Mouse (Mus musculus) cerebellum, postnatal 25 days (tissue): ENCODE measurements around the gene Cnot2.

Experiments used
- DNase-seq, 2 experiments: peaks; one replicate each; pipeline ENCODE4 v3.0.0; 2021; ENCODE audit warnings: mixed read lengths in 2 of 2

Gene Cnot2

DNA sequence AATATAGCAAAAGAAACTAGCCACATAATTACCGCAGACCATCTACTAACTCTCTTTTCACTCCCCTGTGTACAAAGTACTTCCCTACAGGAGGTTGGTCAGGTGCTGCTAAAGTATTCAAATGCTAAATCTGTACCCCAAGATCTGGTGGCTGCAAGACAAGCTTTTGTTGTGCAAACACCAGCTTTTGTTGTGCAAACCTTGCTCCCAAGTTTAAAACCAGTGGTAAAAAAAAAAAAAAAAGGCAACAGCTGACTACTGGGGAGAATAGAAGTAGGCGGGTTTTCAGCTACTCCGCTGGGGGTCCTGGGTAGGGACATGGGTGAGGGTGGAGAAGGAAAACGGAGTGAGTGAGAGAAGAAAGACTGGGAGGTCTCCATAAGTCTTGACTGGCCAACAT lies 19.1 kb downstream of the Cnot2 start:
- peak in 1 of 2 experiments; percentile 35 for DNase-seq

DNA sequence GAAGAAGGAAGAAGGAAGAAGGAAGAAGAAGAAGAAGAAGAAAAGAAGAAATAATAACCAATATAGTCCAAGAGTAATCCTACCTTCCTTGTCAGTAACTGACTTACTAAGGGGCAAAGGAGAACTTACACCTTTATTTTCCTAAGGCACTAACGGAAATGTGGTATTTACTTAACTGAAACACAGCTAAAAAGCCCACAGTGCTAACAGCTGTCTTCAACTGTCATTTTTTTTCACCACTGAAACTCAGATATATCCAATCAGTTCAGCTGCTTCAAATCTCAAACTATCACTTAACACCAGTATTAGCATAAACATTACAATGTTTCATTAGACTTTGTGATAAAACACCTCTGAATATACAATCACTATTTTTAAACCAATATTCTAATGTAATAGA lies 22.1 kb downstream of the Cnot2 start:
- DNase-seq, result no peak

DNA sequence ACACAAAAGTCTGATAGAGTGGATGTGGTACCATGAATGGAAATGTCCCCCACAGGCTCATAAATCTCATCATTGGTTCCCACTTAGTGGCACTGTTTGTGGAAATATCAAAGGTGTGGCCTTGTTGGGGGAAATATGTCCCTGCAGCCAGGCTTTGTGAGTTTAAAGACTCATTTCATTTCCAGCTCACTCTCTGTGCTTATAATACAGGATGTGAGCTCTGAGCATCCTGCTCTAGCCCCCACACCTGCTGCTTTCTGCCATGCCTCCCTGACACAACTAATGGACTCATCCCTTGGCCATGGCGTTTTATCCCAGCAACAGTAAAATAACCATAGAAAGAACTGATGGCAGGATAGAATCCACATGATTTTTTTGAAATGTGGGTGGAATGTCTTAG lies 24.1 kb downstream of the Cnot2 start:
- no peak for DNase-seq

DNA sequence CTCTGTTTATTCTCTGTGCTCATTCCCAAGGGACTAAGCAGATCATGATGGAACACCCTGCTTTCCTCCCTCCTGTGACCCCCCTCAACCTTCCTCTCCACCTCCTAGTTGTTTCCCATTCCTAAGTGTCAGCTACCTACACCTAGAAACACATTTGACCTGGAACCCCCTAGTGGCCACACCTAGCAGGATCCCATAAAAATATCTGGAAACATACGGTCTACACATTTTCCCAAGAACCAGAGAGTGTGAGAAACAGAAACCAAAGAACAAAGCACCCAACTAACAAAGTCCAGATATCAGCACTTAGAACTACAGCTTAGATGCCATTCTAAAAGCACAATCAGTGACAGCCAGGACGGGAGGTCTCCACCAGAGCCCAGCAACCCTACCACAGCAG lies 26.9 kb downstream of the Cnot2 start:
- peak in 1 of 2 experiments; percentile 23 for DNase-seq

DNA sequence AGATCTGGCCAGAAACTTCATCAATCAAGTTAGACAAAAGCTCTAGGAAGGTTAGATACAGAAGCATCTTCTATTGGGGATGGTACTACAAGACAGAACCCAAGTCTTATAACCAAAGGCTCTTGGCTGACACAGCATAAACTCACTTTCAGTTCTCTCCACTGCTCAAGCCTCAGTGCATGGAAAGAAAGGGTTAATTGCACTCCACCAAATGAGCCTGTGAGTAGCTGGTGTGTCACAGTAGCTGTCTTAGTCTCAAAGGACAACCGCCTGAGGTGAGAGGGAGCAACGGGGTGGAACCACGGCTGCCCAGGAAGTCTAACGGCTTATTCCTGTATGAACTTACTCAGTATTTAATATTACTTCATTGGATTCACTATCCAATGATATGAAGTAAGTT lies 33.4 kb downstream of the Cnot2 start:
- DNase-seq, result no peak

DNA sequence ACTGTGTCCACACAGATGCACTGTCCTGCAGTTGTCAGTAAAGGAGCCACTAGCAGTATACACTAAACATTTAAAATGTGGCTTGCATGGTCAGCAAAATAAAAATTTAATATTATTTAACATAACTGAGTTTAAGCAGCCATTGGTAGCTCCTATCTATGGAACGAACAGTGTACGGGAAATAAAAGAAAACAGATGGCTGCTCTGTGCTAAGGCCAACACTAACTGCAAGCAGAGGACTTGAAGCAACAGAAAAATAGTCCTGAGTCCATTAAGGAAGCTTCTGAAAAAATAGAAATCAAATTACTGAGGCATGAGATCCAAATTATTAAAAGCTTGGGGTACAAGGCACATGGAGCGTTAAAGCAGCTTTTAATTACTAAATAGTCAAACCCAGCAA lies 35.1 kb downstream of the Cnot2 start:
- no peak for DNase-seq

DNA sequence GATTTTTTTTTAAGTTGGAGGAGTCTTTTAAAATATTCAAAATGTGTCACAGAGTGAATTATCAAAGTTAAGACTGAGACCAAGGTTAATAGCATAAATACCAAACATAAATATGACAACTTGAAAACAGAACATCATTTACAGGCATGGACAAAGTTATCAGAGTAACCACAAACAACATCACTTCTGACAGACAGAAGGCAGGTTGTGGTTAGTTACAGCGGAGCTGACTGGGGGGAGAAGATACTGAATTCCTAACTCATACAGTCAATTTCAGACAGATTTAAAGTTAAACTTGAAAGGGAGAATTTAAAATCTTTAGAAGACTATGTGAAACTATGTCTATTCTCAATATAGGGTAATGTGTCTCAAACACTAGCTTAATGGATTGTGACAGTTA lies 38.2 kb downstream of the Cnot2 start:
- no peak for DNase-seq

DNA sequence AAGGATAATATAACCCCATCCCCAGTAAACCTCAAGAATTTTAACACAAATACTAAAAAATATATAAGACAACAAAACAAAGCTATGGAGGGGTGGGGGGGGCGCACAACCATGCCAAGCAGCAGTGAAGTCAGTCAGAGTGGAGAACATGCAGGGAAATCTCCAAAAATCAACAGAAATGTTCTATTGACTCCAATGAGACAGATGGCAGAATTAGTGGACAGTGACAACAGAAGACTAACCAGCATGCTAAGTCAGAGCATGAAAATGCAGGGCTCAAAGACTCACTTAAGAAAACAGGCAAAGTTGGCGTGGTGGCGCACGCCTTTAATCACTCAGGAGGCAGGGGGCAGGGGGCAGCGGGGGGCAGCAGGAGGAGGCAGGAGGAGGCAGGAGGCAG lies 40.6 kb downstream of the Cnot2 start:
- peak in 1 of 2 experiments; percentile 29 for DNase-seq

DNA sequence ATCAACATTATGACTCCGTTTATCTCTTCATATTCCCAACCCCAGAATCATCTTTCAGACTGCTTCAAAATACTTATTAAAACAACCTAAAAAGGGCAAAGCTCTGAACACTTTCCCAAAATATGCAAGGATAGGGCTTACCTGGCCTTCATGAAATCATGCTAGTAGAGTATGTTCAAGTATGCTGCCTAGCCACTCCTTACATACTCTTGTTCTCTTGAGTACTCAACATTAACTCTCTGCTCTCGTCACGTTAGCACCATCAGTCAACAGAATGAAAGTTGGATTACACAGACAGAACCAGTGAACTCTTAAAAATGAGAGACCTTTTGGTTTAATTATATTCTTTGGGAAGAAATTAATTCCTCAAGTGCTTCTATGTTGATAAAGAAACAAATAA lies 43.8 kb downstream of the Cnot2 start:
- no peak for DNase-seq

DNA sequence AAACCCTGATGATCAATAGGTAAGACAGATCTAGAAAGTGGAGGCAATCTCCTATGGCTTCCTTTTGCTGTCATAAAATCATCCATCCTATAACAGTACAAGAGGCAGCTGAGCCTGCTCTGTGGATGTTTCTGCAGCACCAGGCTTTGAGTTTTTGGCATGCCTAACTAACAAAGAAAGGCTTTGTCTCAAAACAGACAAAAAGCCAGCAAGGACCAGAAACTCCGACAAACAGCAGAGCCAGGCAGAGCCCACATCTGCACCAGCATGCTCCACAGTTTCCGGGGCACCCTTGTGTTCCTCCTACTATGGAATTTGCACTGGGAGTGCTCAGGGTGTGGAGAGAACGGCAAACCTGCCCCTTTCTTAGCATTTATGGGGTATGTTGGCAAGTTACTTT lies 47.0 kb downstream of the Cnot2 start:
- no peak for DNase-seq

DNA sequence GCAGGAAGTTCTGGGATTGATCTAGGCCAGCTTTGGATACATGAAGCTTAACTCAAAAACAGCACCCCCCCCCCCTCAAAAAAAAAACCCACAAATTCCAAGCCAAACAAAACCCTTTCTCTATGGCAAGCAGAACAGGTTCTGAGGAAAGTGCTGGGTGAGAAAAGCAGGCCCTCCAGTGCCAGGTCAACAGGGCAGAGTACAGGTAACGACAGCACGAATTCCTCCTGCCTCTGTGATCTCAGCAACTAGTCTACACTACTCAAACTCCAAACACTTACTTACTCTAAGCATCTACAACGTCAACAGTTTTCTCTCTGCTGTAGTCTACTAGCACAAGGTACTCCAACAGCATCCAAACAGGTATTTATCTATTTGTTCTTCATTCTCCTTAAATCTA lies 48.8 kb downstream of the Cnot2 start:
- no peak for DNase-seq

DNA sequence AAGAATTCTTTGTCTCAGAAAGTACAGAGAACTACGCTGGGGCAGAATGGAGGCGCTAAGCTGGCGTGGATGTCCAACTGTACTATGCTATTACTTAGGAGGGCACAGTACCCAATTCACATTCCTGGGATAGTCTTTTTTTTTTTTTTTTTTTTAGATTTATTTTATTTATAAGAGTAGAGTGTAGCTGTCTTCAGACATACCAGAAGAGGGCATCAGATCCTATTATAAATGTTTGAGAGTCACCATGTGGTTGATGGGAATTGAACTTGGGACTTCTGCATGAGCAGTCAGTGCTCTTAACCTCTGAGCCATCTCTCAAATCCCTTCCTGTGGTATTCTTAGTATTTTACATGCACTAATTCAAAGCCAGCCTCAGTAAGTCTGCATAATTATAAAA lies 50.2 kb downstream of the Cnot2 start:
- DNase-seq, result no peak

DNA sequence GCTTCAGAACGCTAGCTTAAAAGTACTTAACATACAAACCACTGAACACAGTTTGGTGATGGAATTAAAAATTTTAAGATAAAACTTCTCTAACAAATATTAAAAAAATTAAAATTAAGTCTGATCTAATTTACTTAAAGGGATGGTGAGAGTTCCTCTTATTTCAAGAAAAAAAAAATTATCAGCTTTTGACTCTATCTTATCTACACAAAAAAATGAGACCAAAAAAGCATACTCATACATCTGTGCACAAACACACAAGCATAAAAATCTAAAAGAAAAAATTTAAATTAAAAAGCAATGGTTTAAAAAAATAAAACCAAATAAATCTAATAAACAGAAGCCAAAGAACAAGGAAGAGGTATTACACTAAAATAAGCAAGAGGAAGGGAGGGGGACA lies 61.7 kb downstream of the Cnot2 start:
- no peak for DNase-seq

DNA sequence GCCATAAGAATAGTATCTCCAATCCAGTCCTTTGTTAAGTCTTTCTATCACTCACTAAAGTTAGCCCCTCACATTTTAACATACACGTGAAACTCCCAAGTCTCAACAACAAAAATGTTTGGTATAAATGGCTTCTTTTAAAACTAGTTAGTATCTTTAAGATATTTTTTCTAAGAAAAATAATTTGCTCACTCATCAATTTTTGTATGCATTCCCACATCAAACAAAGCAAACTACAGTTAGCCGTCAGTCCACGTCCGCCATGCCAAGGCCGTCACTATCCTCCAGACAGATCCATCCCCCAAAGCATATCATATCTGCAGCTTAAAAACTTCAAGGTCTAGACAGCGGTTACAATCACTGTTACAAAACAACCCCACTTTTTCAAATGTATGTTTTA lies 65.7 kb downstream of the Cnot2 start:
- no peak for DNase-seq

DNA sequence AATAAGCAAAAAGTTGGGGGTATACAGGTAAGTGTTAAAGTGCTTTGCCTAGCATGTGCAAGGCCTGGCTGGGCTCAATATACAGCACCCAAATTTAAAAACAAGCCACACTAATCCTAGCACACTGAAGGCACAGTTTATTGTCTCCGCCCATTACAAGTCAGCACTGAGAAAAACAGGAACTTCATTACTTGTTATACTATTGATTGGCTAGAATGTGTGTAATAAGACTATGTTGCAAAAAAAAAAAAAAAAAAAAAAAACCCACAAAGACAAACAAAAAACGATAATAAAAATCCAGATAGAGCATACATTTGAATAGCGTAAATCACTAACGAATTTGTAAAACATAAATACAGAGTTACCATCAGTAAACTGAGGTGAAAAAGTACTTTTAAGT lies 66.2 kb downstream of the Cnot2 start:
- no peak for DNase-seq

DNA sequence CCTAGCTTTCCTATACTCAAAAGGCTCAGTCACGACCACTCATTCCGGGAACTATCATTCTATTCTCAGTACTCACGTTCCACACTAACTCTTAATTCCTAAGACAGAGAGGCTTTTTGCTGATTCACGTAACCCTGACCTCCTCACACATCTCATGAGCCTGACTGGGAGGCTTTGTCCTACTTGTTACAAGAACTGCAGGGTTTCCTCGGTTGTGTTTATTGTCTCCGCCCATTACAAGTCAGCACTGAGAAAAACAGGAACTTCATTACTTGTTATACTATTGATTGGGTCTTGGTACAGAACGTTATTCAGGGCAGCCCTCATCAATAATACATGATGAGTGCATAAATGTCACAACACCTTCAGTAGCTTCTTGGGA lies 68.1 kb downstream of the Cnot2 start:
- DNase-seq, result no peak

DNA sequence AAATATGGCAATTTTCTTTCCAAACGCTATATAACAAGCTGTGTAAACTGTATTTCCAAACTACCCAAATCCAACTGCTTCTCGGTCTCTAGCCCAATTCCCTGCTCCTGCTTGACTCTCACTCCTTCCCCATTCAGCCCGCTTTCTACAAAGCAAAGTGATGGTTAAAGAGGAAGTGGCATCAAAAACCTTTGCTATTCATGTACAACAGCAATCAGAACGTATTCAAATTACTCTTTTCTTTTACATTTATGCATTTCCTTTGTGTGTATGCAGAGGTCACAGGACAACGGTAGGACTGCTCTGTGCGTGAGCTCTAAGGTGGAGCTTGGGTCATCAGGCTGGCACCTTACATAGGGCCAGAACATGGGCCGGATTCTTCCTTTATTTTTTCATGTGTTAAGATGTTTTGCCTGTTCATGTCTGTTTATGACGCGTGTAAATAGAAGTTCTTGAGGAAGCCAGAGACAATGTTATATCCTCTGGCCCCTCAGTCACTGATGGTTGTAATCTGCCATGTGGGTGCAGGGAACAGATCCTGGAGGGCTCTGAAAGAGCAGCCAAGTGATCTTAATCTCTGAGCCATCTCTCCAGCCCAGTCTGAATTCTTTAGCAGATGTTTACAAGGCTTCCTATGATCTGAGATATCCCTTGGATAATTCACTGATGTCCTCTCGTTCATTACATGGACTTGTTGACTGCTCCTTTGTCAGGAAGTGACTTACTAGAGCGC lies 68.6 kb downstream of the Cnot2 start:
- no peak for DNase-seq

DNA sequence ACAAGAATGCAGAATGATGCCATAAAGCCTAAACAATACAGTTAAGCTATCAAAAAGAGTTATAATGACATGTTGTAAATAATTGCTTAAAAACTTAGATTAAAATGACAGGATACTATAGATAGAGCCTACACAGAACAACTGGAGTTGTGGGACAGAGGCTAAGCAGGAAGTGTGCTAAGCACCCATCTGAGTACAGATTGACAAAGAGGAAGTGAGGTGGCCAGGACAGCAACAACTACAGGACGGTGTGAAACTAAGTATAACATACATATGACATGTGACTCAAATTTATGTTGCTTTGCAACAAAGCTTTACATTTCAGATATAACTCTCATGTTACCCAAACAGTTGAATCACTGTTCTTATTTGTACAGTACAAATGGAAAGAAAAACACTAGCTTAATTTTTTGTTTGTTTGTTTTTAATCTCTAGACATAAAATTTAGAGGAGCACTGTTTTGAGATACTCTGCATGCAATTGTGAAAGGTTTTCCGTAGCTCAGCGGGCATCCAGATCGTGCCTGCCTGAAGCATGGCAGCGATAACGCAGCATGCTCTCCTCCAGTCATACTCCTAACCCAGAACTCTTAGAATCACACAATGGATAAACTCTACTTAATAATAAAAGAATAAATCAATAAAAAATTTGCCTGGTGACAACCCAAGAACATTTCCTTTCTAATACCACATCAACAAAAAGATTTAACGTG lies 75.9 kb downstream of the Cnot2 start:
- DNase-seq, result no peak

DNA sequence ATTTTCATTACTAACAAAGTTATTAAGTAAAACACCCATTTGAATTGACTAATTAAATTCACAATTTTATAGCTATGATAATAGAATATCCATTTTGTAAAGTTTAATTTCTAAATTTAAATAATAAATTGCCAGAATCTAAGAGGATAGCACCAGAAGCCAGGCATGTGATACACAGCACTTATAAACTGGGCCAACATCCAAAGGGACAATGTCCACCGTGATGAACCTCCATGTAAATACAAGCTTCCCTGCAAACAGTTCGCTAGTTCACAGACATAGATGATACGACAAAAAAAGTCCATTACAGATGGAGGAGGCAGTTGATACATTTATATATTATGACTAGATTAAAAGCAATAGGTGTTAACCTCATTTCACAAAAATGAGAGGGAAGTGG lies 88.5 kb downstream of the Cnot2 start:
- DNase-seq, result no peak

DNA sequence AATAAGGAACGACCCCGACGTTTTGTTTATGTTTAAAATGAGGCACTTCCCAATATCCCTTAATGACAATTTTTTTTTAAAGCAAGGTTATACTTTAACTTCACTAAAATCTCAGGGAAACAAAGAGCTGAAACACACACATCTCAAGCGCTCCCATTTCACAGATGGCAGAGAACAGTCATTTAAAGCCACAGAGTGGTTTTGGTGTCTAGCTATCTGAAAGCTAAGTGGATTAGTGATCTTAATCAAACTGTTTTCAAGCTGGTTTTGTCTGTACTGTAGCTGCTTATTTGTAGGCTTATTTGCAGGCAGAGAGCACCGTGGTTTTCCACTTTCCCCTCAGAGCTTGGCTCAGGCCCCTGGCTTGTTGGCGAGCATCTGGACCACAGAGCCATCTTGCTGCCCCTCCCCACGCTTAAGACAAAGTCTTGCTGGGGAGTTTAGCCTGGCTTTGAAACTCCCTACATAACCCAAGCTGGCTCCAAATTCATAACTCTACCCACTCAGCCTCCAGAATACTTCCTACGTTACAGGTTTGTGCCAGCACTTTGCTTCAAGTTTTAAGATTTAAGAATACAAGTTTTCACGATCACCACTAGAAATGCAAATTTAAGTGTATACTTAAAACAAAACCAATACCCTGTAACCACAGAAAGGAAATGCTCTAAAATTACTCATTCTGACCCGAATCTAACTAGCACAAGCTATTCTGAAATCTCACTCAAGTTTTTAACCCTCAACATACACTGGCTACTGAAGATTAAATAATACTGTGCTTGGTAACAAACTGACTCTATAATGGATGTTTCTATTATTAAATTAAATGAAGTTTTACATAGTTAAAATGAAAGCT lies 94.2 kb downstream of the Cnot2 start:
- peak; percentile 27 to 45 for DNase-seq

DNA sequence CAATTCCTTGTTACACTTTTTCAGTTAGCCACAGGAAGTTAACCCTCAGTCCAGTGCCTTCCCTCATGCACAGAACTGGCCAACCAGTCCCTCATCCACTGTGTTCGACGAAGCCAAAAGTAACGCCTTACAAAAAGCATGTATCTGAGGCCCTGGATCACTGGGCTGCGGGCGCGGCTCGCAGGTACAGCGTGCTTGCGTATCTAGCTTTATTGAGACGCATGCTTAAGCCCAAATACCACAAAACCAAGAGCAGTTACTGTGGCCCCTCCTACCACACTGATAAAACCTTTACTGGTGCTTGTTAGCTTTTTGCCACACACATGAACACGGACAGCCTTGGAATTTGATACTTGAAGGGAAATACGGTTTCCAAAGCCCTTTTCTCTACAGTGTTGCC lies 99.4 kb downstream of the Cnot2 start:
- DNase-seq, result no peak

DNA sequence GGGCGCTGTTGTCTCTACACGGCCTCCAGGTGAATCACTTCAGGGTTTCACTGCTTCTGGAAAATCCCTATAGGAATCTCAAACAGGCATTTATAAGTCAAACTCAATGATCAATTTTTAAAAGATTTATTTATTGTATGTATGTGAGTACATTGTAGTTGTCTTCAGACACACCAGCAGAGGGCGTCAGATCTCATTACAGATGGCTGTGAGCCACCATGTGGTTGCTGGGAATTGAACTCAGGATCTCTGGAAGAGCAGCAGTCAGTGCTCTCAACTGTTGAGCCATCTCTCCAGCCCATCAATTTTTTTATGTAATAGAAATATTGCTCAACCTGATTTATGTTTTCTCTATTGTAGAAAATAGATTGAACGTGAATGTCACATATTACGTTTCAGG lies 100.3 kb downstream of the Cnot2 start:
- no peak for DNase-seq

DNA sequence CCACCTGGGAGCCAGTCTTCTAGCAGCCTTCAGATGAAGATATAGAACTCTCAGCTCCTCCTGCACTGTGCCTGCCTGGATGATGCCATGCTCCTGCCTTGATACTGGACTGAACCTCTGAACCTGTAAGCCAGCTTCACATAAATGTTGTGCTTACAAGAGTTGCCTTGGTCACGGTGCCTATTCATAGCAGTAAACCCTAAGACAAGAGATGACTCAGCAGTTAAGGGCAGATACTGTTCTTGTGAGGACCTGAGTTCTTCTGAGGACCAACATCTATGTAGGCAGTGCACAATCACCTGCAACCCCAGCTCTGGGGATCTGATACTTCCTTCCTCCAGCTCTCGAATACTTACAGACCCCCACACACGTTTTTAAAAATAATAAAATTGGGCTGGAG lies 104.8 kb downstream of the Cnot2 start:
- no peak for DNase-seq

DNA sequence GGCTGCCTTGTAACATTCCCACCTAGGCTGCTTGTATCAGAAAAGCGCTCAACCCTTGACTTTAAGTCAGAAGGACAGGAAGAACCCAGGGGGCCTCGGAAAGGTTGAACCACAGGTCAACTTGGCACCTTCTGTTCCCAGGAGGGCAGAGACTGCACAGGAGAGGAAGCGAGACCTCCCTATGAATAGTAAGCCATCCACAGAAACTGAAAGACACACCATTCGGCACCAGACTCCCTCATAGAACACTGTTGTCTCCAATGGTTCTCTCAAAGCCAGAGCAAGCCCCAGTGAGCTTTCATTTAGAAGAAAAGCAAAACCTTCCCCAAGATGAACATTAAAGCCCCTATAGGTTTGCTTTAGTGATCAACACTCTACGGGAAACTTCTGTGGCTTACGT lies 105.6 kb downstream of the Cnot2 start:
- no peak for DNase-seq
